Mouse (Mus musculus) olfactory bulb, adult 2 months (tissue): Measurements from ENCODE around the gene Mgat4a. TPM values are rescaled to one million over a fixed set of nuclear protein-coding genes. Genes with fewer than 3 reads are reported as not detected.

Source experiments
- H3K27ac ChIP-seq: fragments of 200-500 bp; 2 replicates; pipeline ENCODE4 v1.5.1; 2012; ENCODE audit warnings: low read depth, low read length; ENCODE audit not compliant: insufficient read depth
- H3K4me1 ChIP-seq: fragments of 200-500 bp; 2 replicates; pipeline ENCODE4 v1.6.1; 2012; ENCODE audit warnings: low read length; ENCODE audit not compliant: control insufficient read depth, insufficient read depth
- H3K4me3 ChIP-seq: fragments of 200-500 bp; 2 replicates; pipeline ENCODE4 v1.5.1; 2012; ENCODE audit warnings: mild to moderate bottlenecking, low read depth, low read length, moderate library complexity; ENCODE audit not compliant: insufficient read depth
- CTCF ChIP-seq: fragments of 200-500 bp; IDR thresholded peaks from 2 replicates; pipeline ENCODE4 v1.5.1; 2012; ENCODE audit warnings: low read depth, mild to moderate bottlenecking, low read length, moderate library complexity; ENCODE audit not compliant: insufficient read depth
- POLR2A ChIP-seq: fragments of 200-500 bp; IDR thresholded peaks from 2 replicates; pipeline ENCODE4 v1.6.1; 2012; ENCODE audit warnings: mild to moderate bottlenecking, low read depth, low read length, moderate library complexity; ENCODE audit not compliant: insufficient read depth
- WGBS: fragments of 180-500 bp; shearing (Covaris S2); methylation state at CpG from one replicate; pipeline ENCODE4 v1.1.7; 2018; 5-methylcytosine and 5-hydroxymethylcytosine counted together
- polyA plus RNA-seq: library from polyadenylated mRNA; stranded (reverse); fragments of >200 nt; gene quantifications from 2 replicates; pipeline ENCODE4 v1.2.4, GENCODE M21; 2012; ENCODE audit warnings: low replicate concordance; ENCODE audit not compliant: missing spikeins, insufficient read depth, insufficient read length

Mgat4a gene
- polyA plus RNA-seq, 1 experiment = not detected

- no peak overlapping the region for H3K27ac ChIP-seq
- H3K4me3 ChIP-seq = no peak overlapping the region
- H3K4me1 ChIP-seq = no peaks in the 10 kb centered on the region
- TF ChIP-seq POLR2A = no peak
- TF ChIP-seq CTCF = no peak
- WGBS = 90% methylated on average over 10 of the region's 10 CpGs
Observed at GRCm38 (mm10) chr1:37464878-37465452, 75.9 kb downstream of the Mgat4a start.

GRCm38 (mm10) chr1:37457546-37457945 is 83.3 kb downstream of the Mgat4a start:
- TF ChIP-seq POLR2A (no peak), CTCF (no peak)
- no peaks in the 10 kb centered on the region for H3K4me1 ChIP-seq
- no peak overlapping the region for H3K4me3 ChIP-seq
- no peak overlapping the region for H3K27ac ChIP-seq
- 92% methylated on average over 7 of the region's 7 CpGs for WGBS

- Histone ChIP-seq H3K4me3 (no peak overlapping the region), H3K27ac (no peak overlapping the region), H3K4me1 (no peaks in the 10 kb centered on the region)
- TF ChIP-seq POLR2A = no peak
- no peak for TF ChIP-seq CTCF
- 93% methylated on average over 8 of the region's 8 CpGs for WGBS
Observed at GRCm38 (mm10) chr1:37451270-37451669, 89.5 kb downstream of the Mgat4a start.

GRCm38 (mm10) chr1:37448361-37449095 is 92.3 kb downstream of the Mgat4a start:
- 77% methylated on average over 10 of the region's 10 CpGs for WGBS
- H3K4me3 ChIP-seq = no peak overlapping the region

GRCm38 (mm10) chr1:37442848-37443835 is 97.7 kb downstream of the Mgat4a start:
- no peak for TF ChIP-seq CTCF
- no peak for TF ChIP-seq POLR2A
- no peaks in the 10 kb centered on the region for H3K4me1 ChIP-seq
- H3K27ac ChIP-seq = no peak overlapping the region
- no peak overlapping the region for H3K4me3 ChIP-seq
- WGBS = 92% methylated on average over 16 of the region's 16 CpGs

More at GRCm38 (mm10) chr1:37448361-37449095, 92.3 kb downstream of the Mgat4a start:
- H3K27ac ChIP-seq = no peak overlapping the region
- H3K4me1 ChIP-seq = no peaks in the 10 kb centered on the region
- TF ChIP-seq CTCF = no peak
- TF ChIP-seq POLR2A = no peak

GRCm38 (mm10) chr1:37436419-37436818 is 104.4 kb downstream of the Mgat4a start:
- no peak overlapping the region for H3K27ac ChIP-seq
- TF ChIP-seq CTCF (no peak), POLR2A (no peak)
- no peak overlapping the region for H3K4me3 ChIP-seq
- WGBS = 93% methylated on average over 3 of the region's 3 CpGs
- H3K4me1 ChIP-seq = no peaks in the 10 kb centered on the region

- 2% methylated on average over 40 of the region's 40 CpGs for WGBS
Observed at GRCm38 (mm10) chr1:37430297-37430840, 110.4 kb downstream of the Mgat4a start.

GRCm38 (mm10) chr1:37429366-37430296 is 111.2 kb downstream of the Mgat4a start, which contains the start of the genes Coa5 and Unc50:
TSS of gene Coa5 (minus strand) at chr1:37430103.
TSS of gene Unc50 (plus strand) at chr1:37430139.
- WGBS = 1% methylated on average over 57 of the region's 57 CpGs
- peak within 1 kb of the TSS; percentile 69 for H3K27ac ChIP-seq

More at GRCm38 (mm10) chr1:37430297-37430840, 110.4 kb downstream of the Mgat4a start:
- Histone ChIP-seq H3K4me1 (peaks cover 7% of the 10 kb centered on the region; the same call in 1 of the 2 replicates), H3K4me3 (peak overlapping the region; percentile 95), H3K27ac (no peak overlapping the region)
- TF ChIP-seq POLR2A = no peak
- no peak for TF ChIP-seq CTCF

More at GRCm38 (mm10) chr1:37429366-37430296, 111.2 kb downstream of the Mgat4a start, which contains the start of the genes Coa5 and Unc50:
- TF ChIP-seq CTCF (0 out of 2 replicates have a peak, but pooled peaks have one; percentile 8), POLR2A (peak; percentile 91)
- H3K4me3 ChIP-seq = peak within 1 kb of the TSS; percentile 95
- peaks cover 7% of the 10 kb centered on the region; the same call in 1 of the 2 replicates for H3K4me1 ChIP-seq
